Mouse (Mus musculus): ENCODE measurements around the gene Spag4. TPM values are rescaled to one million over a fixed set of nuclear protein-coding genes. Genes with fewer than 3 reads are reported as not detected.

Spag4 gene
- polyA plus RNA-seq, 2 experiments: 2.1 to 5.7 TPM

DNA sequence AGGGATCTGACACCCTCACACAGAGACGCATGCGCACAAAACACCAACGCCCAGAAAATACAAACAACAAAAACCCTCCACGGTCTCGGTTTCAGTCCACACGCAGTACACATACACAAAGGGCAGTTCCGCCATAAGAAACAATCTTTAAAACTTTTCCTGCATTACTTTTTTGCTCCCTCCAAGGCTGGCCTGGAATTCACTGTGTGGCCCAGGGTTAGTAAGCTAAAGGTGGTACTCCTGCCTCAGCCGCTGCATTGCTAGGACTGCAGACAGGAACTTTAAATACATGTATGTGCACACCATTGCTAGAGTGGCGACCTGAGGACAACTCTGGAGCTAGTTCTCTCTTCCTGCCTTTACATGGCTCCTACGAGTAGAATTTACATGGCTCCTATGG is 6.3 kb downstream of the Spag4 start:
- Histone ChIP-seq H3K27ac (replicated peaks; ENCODE audit: low read depth, low read length) (no peak overlapping the region), H3K4me3 (replicated peaks; ENCODE audit: low read length) (no peak overlapping the region), H3K36me3 (ENCODE audit: control insufficient read depth, insufficient read depth, low read length) (peaks cover 68% of the 10 kb centered on the region), H3K9me3 (ENCODE audit: control insufficient read depth, low read length) (no peaks in the 10 kb centered on the region), H3K9ac (ENCODE audit: low read depth, low read length, severe bottlenecking) (no peak overlapping the region), H3K4me2 (replicated peaks; ENCODE audit: low read depth, low read length, severe bottlenecking) (no peak overlapping the region), H3K4me1 (ENCODE audit: control insufficient read depth, insufficient read depth, low read length) (no peaks in the 10 kb centered on the region), H3K27me3 (ENCODE audit: control insufficient read depth, insufficient read depth, low read length) (no peaks in the 10 kb centered on the region)
- 95% methylated on average over 10 of the region's 10 CpGs for WGBS
- no peak for ATAC-seq (ENCODE audit: low FRiP score, low read depth)
- TF ChIP-seq POLR2A (IDR thresholded peaks at IDR 0.05; ENCODE audit: borderline replicate concordance, extremely low read depth, insufficient read depth, insufficient read length): no peak
- no peak for DNase-seq (ENCODE audit: low spot score)

DNA sequence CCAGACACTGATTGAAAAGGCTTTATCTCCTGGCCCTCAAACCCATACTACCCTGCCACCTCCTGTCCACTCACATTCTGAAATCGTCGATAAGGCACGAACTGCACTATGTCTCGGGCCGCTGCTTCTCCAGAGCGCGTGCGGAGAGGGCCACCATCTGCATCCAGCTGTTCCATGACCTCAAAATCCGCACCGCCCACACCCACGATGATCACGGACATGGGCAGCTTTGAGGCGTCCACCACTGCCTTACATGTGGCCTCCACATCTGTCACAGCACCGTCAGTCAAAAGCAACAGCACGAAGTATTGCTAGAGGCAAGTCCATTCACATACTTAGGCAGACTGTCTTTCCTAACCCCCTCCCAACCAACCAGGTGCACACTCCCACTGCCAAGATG is 8.8 kb downstream of the Spag4 start:
- Histone ChIP-seq H3K4me2 (replicated peaks; ENCODE audit: low read depth, low read length, severe bottlenecking) (no peak overlapping the region), H3K9ac (ENCODE audit: low read depth, low read length, severe bottlenecking) (no peak overlapping the region), H3K36me3 (ENCODE audit: control insufficient read depth, insufficient read depth, low read length) (peaks cover 93% of the 10 kb centered on the region), H3K9me3 (ENCODE audit: control insufficient read depth, low read length) (no peaks in the 10 kb centered on the region), H3K27me3 (ENCODE audit: control insufficient read depth, insufficient read depth, low read length) (no peaks in the 10 kb centered on the region), H3K4me1 (ENCODE audit: control insufficient read depth, insufficient read depth, low read length) (no peaks in the 10 kb centered on the region), H3K27ac (replicated peaks; ENCODE audit: low read depth, low read length) (no peak overlapping the region), H3K4me3 (replicated peaks; ENCODE audit: low read length) (no peak overlapping the region)
- WGBS: 90% methylated on average over 15 of the region's 15 CpGs
- DNase-seq (ENCODE audit: low spot score): no peak
- ATAC-seq (ENCODE audit: low FRiP score, low read depth): no peak
- TF ChIP-seq POLR2A (IDR thresholded peaks at IDR 0.05; ENCODE audit: borderline replicate concordance, extremely low read depth, insufficient read depth, insufficient read length): no peak

DNA sequence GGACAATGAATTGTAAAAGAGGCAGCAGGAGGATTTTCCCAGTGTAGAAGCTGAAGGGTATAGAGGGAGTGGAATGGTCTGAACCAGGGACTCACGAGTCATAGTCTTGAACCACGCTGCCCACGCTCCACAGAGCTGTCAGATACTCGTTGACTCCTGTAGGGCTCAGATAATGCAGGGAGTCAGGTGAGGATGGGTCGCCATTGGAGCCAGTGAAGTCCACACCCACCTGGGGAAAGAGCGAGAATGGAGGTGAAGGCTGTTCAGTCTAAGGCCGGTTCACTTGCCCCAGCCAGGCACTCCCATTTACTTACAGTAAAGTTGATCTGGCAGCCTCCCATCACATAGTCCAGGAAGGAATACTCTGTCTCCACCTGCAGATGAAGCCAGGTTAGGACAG is 12.5 kb downstream of the Spag4 start:
- H3K36me3 ChIP-seq (ENCODE audit: control insufficient read depth, insufficient read depth, low read length): peaks cover 70% of the 10 kb centered on the region
- no peak overlapping the region for H3K27ac ChIP-seq (replicated peaks; ENCODE audit: low read depth, low read length)
- H3K9ac ChIP-seq (ENCODE audit: low read depth, low read length, severe bottlenecking): no peak overlapping the region
- H3K9me3 ChIP-seq (ENCODE audit: control insufficient read depth, low read length): no peaks in the 10 kb centered on the region
- H3K27me3 ChIP-seq (ENCODE audit: control insufficient read depth, insufficient read depth, low read length): no peaks in the 10 kb centered on the region
- ATAC-seq (ENCODE audit: low FRiP score, low read depth) (no peak), DNase-seq (ENCODE audit: low spot score) (no peak)
- no peak overlapping the region for H3K4me3 ChIP-seq (replicated peaks; ENCODE audit: low read length)
- no peak overlapping the region for H3K4me2 ChIP-seq (replicated peaks; ENCODE audit: low read depth, low read length, severe bottlenecking)
- 91% methylated on average over 7 of the region's 7 CpGs for WGBS
- H3K4me1 ChIP-seq (ENCODE audit: control insufficient read depth, insufficient read depth, low read length): no peaks in the 10 kb centered on the region
- TF ChIP-seq POLR2A (IDR thresholded peaks at IDR 0.05; ENCODE audit: borderline replicate concordance, extremely low read depth, insufficient read depth, insufficient read length): no peak

DNA sequence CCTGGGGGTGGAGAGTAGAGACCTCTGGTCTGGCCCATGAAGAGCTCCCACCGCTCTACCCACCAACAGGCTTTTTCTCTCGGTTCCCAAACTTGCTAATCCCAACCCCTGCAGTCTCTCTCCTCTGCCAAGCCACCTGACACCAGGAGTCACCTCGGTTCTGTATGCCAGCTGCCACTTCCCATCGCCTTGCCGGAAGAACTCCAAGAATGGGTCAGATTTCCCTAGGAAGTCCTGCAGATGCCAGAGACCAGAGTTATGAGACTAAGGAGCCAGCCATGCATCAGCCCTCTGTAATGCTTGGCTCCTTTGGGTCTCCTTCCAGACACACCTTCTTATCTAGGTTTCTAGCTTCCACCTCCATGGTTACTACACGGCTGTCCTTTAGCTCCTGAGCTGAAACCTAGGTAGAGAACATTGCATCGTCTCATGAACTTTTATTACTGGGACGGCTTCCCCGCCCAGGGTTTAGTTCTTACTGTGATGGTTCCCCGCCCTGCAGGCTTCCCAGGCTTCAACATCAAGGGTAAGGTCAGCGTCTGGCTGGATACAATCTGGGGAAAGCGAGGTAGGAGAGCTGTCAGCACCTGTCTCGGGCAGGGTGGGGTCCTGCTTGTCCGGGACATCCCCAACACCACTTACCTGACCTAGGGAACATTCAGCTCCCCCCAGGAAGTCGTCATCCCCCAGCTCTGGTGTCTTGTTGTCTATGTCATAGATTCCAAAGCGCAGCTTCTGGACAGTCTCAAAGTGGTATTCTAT is 13.6 kb downstream of the Spag4 start:
- H3K4me3 ChIP-seq (replicated peaks; ENCODE audit: low read length): no peak overlapping the region
- WGBS: 89% methylated on average over 16 of the region's 16 CpGs
- no peak overlapping the region for H3K27ac ChIP-seq (replicated peaks; ENCODE audit: low read depth, low read length)
- H3K4me1 ChIP-seq (ENCODE audit: control insufficient read depth, insufficient read depth, low read length): no peaks in the 10 kb centered on the region
- H3K36me3 ChIP-seq (ENCODE audit: control insufficient read depth, insufficient read depth, low read length): peaks cover 59% of the 10 kb centered on the region
- H3K9ac ChIP-seq (ENCODE audit: low read depth, low read length, severe bottlenecking): no peak overlapping the region
- no peak overlapping the region for H3K4me2 ChIP-seq (replicated peaks; ENCODE audit: low read depth, low read length, severe bottlenecking)
- TF ChIP-seq POLR2A (IDR thresholded peaks at IDR 0.05; ENCODE audit: borderline replicate concordance, extremely low read depth, insufficient read depth, insufficient read length): no peak
- DNase-seq (ENCODE audit: low spot score): no peak
- no peak for ATAC-seq (ENCODE audit: low FRiP score, low read depth)
- no peaks in the 10 kb centered on the region for H3K9me3 ChIP-seq (ENCODE audit: control insufficient read depth, low read length)
- no peaks in the 10 kb centered on the region for H3K27me3 ChIP-seq (ENCODE audit: control insufficient read depth, insufficient read depth, low read length)

DNA sequence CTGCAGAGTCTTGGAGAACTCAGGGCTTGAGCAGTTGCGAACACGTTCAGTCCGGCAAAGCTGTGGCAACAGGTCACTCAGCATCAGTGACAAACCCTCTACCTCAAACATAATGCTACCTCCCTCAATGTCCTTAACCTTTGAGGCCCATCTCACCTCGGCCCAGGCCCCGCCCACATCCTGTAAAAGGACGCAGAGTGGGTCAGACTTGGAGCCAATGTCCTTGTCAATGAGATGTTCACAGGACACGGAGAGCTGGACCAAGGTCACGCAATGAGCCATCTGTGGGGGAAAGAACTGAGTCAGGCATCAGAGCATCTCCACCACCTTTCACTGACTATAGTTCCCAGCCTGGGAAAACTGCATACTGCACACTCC is 14.2 kb downstream of the Spag4 start:
- DNase-seq (ENCODE audit: low spot score): no peak
- no peak overlapping the region for H3K27ac ChIP-seq (replicated peaks; ENCODE audit: low read depth, low read length)
- H3K9me3 ChIP-seq (ENCODE audit: control insufficient read depth, low read length): no peaks in the 10 kb centered on the region
- peaks cover 53% of the 10 kb centered on the region for H3K36me3 ChIP-seq (ENCODE audit: control insufficient read depth, insufficient read depth, low read length)
- TF ChIP-seq POLR2A (IDR thresholded peaks at IDR 0.05; ENCODE audit: borderline replicate concordance, extremely low read depth, insufficient read depth, insufficient read length): no peak
- no peak for ATAC-seq (ENCODE audit: low FRiP score, low read depth)
- WGBS: 88% methylated on average over 8 of the region's 8 CpGs
- H3K27me3 ChIP-seq (ENCODE audit: control insufficient read depth, insufficient read depth, low read length): no peaks in the 10 kb centered on the region
- H3K9ac ChIP-seq (ENCODE audit: low read depth, low read length, severe bottlenecking): no peak overlapping the region
- no peaks in the 10 kb centered on the region for H3K4me1 ChIP-seq (ENCODE audit: control insufficient read depth, insufficient read depth, low read length)
- H3K4me2 ChIP-seq (replicated peaks; ENCODE audit: low read depth, low read length, severe bottlenecking): no peak overlapping the region
- no peak overlapping the region for H3K4me3 ChIP-seq (replicated peaks; ENCODE audit: low read length)
